Mouse (Mus musculus) thymus, adult 18-20 months (tissue): ENCODE measurements around the gene Cradd.

ENCODE experiments used
- DNase-seq, 2 experiments: peaks; one replicate each; pipeline ENCODE4 v3.0.0; 2022; ENCODE audit warnings: mixed read lengths in 2 of 2

The Cradd gene

DNA sequence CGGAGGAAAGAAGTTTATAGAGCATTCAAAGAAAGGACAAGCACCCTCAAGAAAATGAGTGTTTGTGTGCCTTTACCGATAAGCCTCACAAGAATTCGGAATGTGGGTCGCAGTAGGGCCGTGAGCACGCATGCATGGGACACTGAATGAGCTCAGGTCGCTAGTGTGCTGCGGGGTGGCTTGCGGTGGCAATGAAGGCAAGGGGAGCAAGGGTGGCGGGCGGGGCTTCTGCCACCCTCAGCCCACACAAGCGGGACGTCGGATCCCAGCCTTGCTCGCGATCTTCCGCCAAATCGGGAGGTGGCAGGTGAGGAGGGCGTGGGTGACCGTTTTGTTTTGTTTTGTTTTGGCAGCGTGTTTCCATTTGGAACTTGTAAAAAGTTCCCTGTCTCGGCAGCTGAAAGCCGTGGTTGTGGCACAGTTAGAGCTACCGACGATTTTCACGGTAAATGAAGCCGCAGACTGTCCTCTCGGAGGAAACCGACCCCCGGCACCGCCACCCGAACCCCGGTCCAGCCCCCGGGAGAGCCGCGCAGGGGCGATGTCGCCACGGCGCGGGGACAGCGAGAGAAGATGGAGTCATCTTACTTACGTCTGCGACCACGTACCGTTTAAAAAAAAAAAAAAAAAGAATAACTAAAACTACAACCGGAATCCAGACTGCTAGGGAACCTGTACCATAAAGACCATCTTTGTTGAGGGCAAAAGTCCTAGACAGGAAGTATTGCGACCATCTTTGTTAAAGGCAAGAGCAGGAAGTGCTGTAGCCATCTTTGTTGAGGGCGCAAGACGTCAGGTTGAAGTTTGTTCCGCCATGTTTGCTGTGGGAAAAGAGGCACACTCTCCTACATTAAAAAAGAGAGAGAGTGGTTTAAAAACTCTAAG lies at the start of gene Cradd:
TSS of gene Cradd (minus strand) at position 741 of the 885 bp plus-strand sequence.
- peak; percentile 66 to 85 for DNase-seq

DNA sequence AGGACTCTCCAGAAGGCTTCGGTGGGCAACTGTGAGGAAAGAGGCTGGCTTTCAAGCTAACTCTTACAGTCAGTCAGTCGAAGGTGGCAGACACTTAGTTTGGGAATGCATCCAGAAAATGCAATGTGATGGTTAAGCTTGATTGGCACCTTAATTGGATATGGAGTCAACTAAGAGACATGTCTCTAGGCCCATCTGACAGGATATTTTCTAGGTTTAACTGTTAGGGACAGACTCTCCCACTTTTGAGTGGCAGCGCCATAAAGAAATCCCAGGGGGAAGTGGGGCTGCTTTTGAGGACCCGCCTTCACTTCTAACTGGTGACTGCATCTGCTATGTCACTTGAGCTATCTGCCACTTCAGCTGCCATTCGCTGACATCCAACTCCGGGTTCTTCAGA lies 49.4 kb upstream of the Cradd start:
- DNase-seq = no peak

DNA sequence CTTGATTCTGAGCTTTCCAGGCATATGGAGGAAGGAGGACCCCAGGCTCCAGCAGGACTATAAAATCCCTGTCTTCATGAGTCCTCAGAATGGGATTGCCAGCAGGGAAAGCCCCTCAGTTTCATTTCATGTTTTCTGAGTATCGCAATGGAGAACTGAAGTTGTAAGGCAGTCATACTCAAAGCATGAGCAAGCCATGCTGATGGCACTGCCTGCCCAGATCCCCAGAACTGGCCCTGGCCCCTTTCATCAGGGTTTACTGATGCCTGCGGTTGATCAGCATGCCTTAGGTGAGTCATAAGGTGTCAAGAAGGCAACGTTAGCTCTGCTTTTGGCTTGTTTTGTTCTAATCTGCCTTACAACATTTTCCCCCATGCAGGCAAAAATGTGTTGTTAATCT lies 48.0 kb upstream of the Cradd start:
- DNase-seq = no peak

DNA sequence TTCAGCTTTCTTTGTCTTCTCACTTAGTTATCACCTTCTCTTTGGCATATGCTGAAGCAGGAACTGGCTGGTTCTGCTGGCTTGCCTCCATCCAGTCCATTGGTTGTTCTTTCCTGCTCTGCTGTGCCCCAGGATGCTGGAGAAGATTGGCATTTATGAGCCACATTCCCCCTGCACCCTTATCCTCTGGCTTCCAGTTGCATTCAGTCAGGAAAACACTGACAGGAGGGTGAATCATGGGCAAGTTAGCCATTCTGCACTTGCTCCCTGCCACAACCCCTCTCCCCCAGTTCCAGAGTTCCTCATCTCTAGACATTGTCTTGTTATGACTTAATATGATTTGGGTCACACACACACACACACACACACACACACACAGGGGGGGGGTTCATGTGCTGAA lies 45.3 kb upstream of the Cradd start:
- DNase-seq = no peak

DNA sequence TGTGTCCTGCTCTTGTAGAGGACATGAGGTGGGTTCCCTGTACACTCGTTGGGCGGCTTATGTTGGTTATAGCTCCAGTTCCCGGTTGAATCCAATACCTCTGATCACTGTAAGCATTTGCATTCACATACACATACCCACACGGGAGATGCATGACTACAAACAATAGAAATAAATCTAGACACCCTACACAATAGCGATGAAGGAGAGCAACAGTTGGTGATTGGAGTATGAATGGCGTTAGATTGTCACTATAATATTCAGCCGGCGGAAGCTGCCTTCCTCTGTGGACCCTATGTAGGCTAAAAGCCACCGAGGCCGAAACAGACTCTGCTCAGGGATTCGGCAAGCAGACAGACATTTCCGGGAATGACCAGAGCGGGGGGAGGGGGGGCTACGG lies 44.2 kb upstream of the Cradd start:
- DNase-seq = no peak

DNA sequence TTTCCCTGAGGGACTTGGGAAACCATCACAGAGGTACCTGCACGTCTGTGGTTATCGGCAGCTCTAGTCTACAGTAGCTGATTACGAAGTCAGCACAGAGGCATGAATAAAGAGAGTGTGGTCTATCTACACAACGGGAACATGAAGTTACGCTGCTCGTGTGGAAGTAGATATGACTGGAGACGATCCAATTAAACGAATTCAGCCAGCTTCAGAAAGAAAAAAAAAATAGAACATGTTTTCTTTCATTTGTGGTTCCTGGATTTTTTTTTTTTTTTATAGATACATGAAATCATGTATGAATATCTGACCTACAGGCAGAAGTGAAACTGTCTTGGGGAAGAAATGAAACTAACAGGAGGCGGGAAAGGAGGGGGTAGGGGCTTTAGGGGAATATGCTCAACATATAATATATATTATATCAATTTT lies 43.7 kb upstream of the Cradd start:
- DNase-seq = no peak

DNA sequence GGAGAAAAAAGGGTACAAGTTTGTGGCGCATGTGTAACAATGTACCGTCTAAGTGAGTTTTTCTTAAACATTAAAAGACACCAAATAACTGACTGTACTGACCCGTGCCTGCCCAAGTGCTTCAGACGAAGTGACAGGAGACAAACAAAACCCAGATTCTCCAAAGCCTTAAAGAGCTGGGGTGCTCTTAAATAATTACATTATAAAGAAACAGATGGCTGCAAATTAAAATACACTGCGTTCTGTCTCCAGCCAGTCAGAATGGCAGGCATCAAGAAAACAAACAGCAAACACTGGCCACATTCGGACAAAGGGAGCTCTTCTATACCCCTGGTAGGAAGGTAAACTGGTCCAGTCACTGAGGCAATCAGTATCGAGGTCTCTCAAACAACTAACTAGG lies 43.3 kb upstream of the Cradd start:
- no peak for DNase-seq

DNA sequence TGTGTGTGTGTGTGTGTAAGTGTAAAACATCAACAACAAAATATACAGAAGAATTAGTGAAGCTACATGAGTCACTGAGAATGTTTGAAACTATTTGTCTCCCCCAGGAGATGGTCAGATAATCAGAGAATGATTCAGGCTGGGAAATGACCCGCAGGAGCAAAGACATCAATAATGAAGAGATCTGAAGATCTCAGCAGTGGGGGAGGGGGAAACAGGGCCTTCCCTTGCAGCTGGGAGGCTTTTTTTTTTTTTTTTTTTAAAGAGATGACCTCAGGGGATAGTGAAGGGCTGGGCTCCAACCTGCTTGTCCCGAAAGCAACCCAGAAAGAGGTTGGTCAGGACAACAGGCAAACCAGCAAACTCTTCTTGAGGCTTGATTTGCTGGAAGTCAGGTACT lies 38.4 kb upstream of the Cradd start:
- DNase-seq = no peak

DNA sequence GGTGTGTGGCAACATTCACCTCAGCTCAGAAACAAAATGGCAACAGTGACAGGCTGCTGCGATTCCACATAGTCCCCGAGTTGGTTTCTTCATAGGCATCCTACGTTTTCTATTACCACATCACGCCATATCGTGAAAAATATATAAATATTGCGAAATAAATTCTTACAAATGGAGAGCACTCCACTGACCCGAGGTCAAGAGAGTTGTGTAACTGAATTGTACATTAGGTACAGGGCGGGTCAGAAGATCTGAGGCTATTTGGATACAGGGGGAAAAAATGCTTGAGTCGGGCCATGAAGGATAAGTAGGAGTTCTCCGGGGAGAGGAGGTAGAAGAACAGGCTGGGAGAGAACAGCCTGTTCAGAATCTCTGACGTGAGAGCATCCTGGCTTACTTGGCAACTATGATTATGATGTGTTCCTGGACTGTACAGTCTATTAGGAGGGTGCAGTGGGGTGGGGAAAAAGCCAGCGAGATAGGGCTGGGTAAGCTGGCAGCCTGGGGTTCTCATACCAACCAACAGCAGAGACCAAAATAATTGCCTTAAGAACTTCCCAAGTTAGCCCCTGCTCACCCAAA lies 37.4 kb upstream of the Cradd start:
- no peak for DNase-seq

DNA sequence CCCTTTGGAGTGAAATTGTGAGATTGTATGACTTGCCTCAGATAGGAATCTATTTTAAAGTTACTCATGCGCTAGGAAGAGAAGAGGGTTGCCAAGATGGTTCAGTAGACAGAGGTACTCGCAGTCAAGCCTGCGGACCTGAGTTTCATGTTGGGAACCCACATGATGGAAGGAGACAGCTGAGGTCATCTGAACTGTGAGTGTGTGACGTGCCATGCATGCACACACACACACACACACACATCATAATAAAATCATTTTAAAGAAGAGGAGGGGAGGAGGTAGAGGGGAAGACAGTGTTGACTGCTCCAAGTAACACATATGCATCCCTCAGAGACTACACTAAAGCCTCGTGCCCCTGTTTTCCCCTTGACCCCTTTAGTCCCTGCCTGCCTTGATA lies 36.1 kb upstream of the Cradd start:
- DNase-seq = no peak

DNA sequence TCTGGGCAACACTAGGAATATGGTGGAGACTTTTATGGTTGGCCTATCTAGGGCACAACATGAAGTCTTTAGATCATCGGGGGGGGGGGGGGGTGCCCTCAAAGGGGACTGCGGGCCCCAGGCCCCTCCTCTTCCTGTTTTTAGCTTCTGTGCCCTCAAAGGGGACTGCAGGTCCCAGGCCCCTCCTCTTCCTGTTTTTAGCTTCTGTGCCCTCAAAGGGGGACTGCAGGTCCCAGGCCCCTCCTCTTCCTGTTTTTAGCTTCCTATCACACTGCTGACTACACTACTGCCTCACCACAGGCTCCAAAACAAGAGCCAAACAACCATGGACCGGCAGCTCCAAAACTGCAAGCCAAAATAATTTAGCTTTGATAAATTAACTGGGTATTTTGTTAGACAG lies 33.8 kb upstream of the Cradd start:
- DNase-seq = no peak

DNA sequence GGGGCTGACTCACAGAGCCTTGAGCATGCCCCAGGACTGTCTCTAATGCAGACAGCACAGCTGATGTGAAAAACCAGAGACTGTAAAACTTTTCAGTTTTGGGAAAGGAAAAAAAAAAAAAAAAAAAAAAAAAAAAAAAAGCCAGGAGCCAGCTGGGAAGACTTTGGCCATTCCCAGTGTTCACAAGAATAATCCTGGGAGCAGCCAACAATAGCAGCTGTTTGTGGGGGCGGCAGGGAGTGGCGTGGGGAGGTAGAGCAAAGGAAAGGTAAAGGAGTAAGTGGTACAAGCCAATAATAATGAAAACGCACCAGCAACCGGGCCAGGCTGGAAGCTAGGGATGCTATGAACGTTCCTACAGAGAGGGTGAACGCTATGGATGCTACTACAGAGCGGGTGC lies 32.8 kb upstream of the Cradd start:
- no peak for DNase-seq

DNA sequence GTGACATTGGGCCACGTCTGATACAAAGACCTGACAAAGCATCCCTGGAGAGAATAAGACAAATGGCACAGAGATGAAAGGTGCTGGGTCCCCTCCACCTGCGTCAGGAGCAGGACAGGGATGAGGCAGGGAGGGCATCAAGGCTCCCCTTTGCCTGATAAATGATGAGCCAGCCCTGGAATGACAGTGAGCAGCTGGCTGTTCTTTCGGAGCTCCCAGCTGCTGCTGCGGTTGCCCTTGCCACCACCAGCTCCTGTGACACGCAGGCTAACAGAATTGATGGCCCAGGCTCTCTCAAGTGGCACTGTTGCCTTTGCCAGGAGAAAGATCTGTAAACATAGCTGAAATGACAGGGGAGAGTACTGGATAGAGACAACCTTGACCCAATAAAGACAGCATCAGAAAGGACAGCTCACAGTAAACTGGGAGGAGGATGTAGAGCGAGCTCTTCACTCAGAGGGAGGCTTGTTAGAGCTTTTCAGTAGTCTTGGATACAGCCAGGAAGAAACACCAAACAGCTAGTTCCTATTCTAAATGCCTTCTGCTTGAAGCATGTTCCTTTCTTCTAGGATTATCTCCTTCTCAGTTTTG lies 31.8 kb upstream of the Cradd start:
- DNase-seq = no peak

DNA sequence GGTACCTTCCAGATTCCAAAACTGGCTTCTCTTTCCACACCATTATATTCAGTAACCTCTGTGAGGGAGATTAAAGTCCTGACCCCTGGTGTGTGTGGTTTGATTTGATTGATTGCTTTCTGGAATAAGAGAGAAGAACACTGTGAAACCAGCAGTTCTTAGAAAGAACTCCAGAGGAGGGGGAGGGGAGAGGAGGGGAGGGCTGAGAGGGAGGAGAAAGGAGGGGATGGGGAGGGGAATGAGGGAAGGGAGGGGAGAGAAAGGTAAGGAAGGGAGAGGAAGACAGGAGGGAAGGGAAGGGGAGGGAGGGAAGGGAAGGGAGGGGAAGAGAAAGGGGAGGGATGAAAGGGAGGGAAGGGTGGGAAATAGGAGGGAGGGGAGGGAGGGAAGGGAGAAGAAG lies 30.7 kb upstream of the Cradd start:
- no peak for DNase-seq

DNA sequence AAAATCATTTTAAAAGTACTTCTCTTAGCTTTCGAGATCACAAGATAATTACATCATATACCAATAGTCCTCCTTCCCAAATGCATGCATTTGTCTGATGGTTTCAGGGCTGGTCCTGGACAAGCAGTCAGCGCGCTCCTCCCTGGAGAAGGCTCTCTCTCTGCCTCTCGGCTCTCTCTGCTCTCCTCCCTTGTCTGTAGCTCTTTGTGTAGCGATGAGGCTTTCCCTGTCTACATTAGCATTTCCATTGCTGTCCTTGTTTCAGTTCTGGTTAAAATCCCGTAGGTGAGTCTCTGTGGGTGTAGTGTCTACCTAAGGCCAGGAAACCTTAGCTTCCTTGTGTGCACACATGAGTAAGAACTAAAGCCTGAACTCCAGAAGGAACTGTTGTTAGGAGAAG lies 30.1 kb upstream of the Cradd start:
- DNase-seq = no peak

DNA sequence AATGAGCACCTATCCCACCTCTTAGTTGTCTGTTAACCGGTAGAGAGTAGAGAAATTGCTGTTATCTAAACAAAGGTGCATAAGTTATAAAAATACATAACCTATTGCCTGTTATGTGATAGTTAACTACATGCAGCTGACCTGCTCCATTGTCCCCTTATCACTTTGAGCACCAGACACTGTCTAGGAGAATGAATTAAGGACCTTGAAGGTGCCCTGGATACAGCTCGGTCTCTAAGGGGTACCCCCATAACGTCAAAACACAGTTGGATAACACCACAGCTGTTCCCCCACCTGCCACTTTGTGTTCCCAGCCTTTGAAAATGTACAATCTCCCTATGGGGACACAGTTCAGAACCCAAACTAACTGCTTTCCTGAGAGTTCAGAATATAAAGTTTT lies 24.5 kb upstream of the Cradd start:
- DNase-seq = no peak

DNA sequence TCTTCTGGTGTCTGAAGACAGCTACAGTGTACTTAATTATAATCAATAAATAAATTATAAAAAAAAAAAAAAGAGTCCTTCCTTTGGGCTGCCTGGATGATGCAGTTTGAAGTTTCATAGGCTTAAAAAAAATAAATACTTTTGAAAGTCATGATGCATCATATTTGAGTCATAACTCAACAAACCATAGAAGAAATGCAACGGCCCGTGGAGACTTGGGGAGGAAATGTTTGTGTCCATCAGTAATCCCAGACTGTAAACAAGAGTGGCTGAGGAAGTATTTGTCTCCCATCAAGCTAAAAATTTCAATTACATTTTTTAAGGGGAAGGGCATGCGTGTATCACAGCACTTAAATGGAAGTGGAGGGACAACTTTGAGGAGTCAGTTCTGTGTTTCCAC lies 23.8 kb upstream of the Cradd start:
- DNase-seq = no peak

DNA sequence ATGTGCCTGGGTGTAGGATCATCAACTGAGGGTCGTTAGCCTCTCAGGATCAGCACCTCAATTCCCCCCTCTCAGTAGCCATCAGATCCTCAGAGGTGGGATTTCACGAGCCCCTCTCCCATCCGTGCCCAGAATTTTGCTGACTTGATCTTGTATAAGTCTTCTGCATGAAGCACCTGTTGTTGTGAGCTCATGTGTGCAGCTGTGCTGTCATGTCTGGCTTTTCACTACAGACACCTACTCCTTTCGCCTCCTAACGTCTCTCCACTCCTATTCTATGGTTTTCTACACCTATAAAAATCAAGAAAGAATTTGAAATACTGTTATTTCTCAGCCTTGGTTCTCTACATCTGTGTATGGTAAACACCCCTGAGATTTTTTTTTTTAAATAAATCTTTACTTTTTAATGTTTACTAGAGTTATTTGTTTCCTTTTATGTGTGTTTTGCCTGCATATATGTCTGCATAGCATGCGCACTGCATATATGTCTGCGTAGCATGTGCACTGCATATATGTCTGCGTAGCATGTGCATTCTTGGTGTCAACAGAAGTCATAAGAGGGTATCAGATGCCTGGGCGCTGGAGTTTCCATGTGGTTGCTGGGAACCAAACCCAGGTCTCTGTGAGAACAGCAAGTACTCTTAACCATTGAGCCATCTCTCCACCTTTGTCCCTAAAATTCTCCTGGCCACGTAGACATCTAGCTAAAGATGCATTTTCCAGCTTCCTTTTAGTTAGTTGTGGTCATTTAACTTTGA lies 19.1 kb upstream of the Cradd start:
- no peak for DNase-seq

DNA sequence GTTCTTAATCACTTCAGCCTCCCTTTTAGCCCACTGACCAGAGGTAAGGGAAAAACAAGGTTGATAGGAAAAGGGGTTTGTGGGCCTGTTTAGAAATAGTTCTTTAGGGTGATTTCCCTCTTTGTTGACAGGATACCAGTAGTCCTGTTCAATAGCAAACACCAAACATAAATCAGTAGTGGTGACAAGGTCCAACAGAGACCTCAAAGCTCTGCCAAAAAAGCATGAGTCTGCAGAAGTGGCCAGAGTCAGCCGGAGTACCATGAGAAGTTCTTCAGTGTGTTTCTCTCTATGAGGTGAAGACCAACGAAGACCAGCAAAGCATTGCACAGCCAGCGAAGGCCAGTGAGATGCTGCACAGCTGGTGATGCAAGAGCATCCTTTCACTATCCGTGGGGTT lies 16.7 kb upstream of the Cradd start:
- no peak for DNase-seq

DNA sequence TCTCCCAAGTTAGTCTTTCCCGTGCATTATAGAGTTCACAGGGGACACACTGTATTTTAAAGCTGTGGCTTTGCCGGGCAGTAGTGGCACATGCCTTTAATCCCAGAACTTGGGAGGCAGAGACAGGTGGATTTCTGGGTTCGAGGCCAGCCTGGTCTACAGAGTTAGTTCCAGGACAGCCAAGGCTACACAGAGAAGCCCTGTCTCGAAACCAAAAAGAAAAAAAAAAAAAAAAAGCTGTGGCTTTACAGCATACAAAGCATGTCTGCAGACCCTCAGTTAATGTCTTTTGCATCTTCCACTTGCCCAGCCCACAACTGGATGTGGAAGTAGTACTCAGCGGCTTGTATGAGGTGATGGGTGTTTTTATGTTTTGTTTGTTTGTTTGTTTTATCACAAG lies 13.7 kb upstream of the Cradd start:
- no peak for DNase-seq

DNA sequence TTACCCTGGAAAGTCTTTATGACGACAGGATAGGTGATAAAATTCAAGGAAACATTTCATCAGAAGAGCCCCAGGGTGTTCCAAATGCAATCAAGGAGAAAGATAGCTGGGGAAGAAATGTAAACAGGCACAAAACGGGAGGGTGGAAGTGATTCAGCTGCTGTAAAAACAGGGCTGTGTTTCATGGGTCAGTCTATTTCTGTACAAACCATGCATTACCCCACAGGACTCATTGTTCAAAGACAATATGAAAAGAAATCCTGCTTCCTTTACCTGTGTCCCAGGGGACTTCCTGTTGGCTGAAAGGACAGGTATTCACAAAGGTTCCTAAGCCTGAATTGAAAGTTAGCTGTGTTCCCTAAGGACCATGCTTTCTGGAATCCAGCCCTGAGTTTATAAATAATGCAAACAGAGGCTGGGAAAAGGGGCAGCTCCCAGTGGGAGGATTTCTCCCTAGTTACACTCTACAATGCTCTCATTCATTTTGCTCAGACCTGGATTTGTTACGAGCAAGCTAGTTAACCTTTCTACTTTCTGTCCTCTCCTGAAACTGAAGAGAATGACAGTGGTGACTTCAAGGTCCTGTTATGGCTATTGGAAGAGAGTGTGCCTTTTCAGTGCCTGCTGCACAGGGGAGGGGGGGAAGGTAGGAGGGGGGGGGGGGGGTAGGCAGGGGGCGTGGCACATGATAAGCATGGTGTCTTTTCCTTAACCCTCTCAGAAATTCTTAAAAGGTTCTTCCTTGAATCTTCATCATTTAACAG lies 13.0 kb upstream of the Cradd start:
- DNase-seq = no peak

DNA sequence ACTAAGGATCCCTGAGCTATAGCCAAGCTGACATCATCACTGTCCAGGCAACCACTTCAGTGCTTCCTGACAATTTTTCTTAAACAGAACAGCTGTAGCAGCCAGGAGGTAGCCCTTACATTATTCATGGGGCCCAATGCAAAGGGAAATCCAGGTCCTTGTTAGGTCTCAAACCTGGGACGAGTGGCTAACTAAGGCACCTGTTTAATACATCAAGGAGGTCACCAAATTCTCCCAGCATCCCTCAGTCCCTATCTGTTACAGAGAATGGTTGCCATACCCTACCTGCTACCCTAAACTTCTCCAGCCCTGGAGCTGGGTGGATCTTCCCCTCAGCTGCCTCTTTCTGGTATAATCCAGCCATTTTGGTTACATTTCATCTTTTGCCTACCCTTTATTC lies 10.9 kb upstream of the Cradd start:
- DNase-seq = no peak

DNA sequence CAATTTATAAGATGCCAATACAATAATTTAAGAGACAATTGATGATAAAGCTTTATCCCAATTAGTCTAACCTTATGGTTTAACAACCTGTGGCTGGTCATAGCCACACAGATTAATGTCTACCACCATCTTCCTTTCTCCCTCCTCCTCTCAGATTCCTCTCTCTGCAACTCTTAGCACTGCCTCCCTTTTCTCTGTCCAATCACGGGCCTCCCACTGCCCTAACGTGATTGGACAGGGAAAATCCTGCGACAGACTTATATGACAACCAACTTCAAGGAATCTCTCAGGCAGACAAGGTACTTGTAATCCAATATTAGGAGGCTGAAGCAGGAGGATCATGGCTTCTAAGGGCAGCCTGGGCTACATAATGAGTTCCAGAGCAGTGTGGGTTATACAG lies 8.7 kb upstream of the Cradd start:
- DNase-seq = no peak
